Mouse (Mus musculus) C2C12 (cell line): ENCODE data around the gene Ksr2.

Experiments
- CEBPB ChIP-seq: IDR thresholded peaks from one replicate; pipeline ENCODE4 v1.6.1; 2011; ENCODE audit warnings: low read depth, mild to moderate bottlenecking, control low read depth, moderate library complexity
- CTCF ChIP-seq: IDR thresholded peaks from one replicate; pipeline ENCODE4 v1.5.1; 2011; ENCODE audit not compliant: control insufficient read depth, insufficient read depth, insufficient read length
- MAX ChIP-seq: IDR thresholded peaks from one replicate; pipeline ENCODE4 v1.6.1; 2011; ENCODE audit warnings: mild to moderate bottlenecking, control low read depth
- MYOD1 ChIP-seq: IDR thresholded peaks from one replicate; pipeline ENCODE4 v1.6.1; 2011; ENCODE audit warnings: low read depth; ENCODE audit not compliant: control insufficient read depth, insufficient read length
- MYOG ChIP-seq: IDR thresholded peaks from one replicate; pipeline ENCODE4 v1.6.1; 2011; ENCODE audit not compliant: control insufficient read depth, insufficient read length; ENCODE audit errors: extremely low read depth
- USF1 ChIP-seq: IDR thresholded peaks from one replicate; pipeline ENCODE4 v1.6.1; 2011; ENCODE audit warnings: low read depth, mild to moderate bottlenecking, control low read depth, moderate library complexity

DNA sequence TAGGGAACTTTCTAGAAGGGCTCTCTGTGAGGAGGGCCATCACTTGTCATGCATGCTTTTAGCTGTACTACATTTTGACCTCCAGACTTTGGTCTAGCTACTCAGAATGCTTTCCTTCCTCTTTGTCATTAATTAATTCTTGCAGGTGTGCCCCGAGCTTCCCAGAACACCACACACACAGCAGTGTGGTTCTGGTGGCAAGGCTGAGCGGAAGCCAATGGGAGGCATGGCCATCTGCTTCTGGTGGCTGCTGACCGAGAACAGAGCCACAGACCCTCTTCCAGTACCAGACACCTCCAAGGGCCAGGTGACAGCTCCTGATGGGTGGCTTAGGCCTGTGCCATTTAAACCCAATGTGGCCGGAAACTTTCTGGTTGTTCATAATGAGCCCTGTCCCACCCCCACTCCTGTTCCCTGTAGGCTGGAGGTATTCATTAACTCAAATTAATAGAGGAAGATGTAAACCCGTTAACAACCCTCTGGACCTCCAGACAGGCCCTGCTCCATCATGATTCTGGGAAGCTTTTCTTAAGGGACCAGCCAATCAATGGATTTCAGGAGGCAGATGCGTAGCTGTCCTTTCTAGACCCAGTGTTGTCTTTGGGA, 155.5 kb downstream of the Ksr2 start:
- TF ChIP-seq CTCF = no peak
- TF ChIP-seq USF1 = no peak
- no peak for TF ChIP-seq CEBPB
- TF ChIP-seq MAX = no peak
- TF ChIP-seq MYOG = no peak
- TF ChIP-seq MYOD1 = no peak
